Comparison of ENCODE assay signal across 8 mouse cellular contexts in the genomic region with DNA sequence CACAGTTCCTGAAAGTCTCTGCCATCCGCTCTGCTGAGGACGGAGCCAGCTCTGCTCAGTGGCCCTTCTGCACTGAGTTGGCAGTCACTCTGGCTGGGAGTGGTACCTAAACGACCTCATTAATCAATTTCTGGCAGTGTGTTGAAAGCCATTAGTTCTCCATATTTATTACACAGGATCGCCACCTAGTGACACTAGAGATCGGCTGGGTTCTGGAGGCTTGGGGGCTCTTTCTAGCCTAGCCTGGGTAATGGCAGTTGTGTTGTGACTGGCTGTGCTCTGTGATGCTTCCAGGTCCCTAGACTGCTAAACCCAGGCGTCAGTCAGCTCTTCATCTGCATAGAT. TPM values are rescaled to one million over a fixed set of nuclear protein-coding genes. Genes with fewer than 3 reads are reported as not detected.
A peak's percentile ranks its signal among the peaks of the same experiment; 100 is the strongest.
DNase-seq lines count a peak whose midpoint lies in the region; ATAC-seq and TF ChIP-seq lines count a peak whose summit lies in the region.

No protein-coding gene starts in this region.

- no peak overlapping the region for H3K27ac ChIP-seq in heart, adult 2 months
- no peak overlapping the region for H3K27ac ChIP-seq in heart, embryonic 11.5 days (ENCODE audit: low read depth, low read length)
- H3K27ac ChIP-seq in heart, embryonic 16.5 days (ENCODE audit: low read length), result no peak overlapping the region
- no peak overlapping the region for H3K27ac ChIP-seq in kidney, embryonic 16.5 days (ENCODE audit: low read length)
- H3K27ac ChIP-seq in stomach, embryonic 15.5 days, result no peak overlapping the region

- ATAC-seq in heart, embryonic 11.5 days (replicated peaks; ENCODE audit: insufficient number of reproducible peaks, low FRiP score, low TSS enrichment), result no peak
- ATAC-seq in heart, embryonic 16.5 days (replicated peaks; ENCODE audit: extremely low read depth, insufficient read depth, low FRiP score), result 0 out of 2 replicates have a peak, but pooled peaks have one; percentile 32
- ATAC-seq in kidney, embryonic 16.5 days (ENCODE audit: low FRiP score, low TSS enrichment), result no peak
- peak; percentile 31; the same call in 1 of the 2 replicates for ATAC-seq in stomach, embryonic 15.5 days (ENCODE audit: insufficient read depth, low FRiP score, low read depth)

- intact Hi-C loops in heart, adult 2 months (cut with DNase I), result loop anchor here (1.0 to 2.0 kb wide), 2 partner anchors 190 to 283 kb away; no protein-coding TSS in a partner anchor

- TF ChIP-seq EP300 in heart, adult 2 months (IDR thresholded peaks at IDR 0.05; ENCODE audit: insufficient read depth, low read depth, low read length), result no peak

- 32% methylated on average over 6 of the region's 6 CpGs for WGBS in heart, adult 2 months
- WGBS in heart, embryonic 11.5 days (ENCODE audit: insufficient replicate concordance), result 26% methylated on average over 6 of the region's 6 CpGs
- WGBS in heart, embryonic 16.5 days, result 18% methylated on average over 6 of the region's 6 CpGs
- 11% methylated on average over 6 of the region's 6 CpGs for WGBS in kidney, embryonic 16.5 days
- WGBS in stomach, embryonic 15.5 days, result 14% methylated on average over 6 of the region's 6 CpGs

- no peak overlapping the region for H3K4me3 ChIP-seq in heart, adult 2 months
- H3K4me3 ChIP-seq in heart, embryonic 11.5 days (ENCODE audit: low read depth, low read length), result no peak overlapping the region
- no peak overlapping the region for H3K4me3 ChIP-seq in heart, embryonic 16.5 days (ENCODE audit: low read length)
- H3K4me3 ChIP-seq in kidney, embryonic 16.5 days (ENCODE audit: low read length), result no peak overlapping the region
- no peak overlapping the region for H3K4me3 ChIP-seq in stomach, embryonic 15.5 days (replicated peaks)

- no peaks in the 10 kb centered on the region for H3K9me3 ChIP-seq in heart, embryonic 11.5 days (replicated peaks; ENCODE audit: control insufficient read depth, low read length)
- H3K9me3 ChIP-seq in heart, embryonic 16.5 days (replicated peaks; ENCODE audit: control insufficient read depth, low read length), result no peaks in the 10 kb centered on the region
- H3K9me3 ChIP-seq in kidney, embryonic 16.5 days (ENCODE audit: low read length), result no peaks in the 10 kb centered on the region
- no peaks in the 10 kb centered on the region for H3K9me3 ChIP-seq in stomach, embryonic 15.5 days

- H3K79me2 ChIP-seq in heart, adult 2 months (replicated peaks; ENCODE audit: control insufficient read depth, insufficient read depth, low read length), result no peaks in the 10 kb centered on the region

- H3K9ac ChIP-seq in heart, adult 2 months (ENCODE audit: low read depth, low read length), result no peak overlapping the region
- no peak overlapping the region for H3K9ac ChIP-seq in heart, embryonic 11.5 days (ENCODE audit: low read depth, low read length)
- H3K9ac ChIP-seq in heart, embryonic 16.5 days (ENCODE audit: low read length), result no peak overlapping the region
- H3K9ac ChIP-seq in kidney, embryonic 16.5 days (replicated peaks; ENCODE audit: low read length), result no peak overlapping the region
- H3K9ac ChIP-seq in stomach, embryonic 15.5 days, result no peak overlapping the region

- H3K27me3 ChIP-seq in heart, adult 2 months (ENCODE audit: control insufficient read depth, insufficient read depth, low read length), result no peaks in the 10 kb centered on the region
- no peaks in the 10 kb centered on the region for H3K27me3 ChIP-seq in heart, embryonic 11.5 days (ENCODE audit: control insufficient read depth, insufficient read depth, low read length)
- H3K27me3 ChIP-seq in heart, embryonic 16.5 days (ENCODE audit: control insufficient read depth, insufficient read depth, low read length), result no peaks in the 10 kb centered on the region
- no peaks in the 10 kb centered on the region for H3K27me3 ChIP-seq in kidney, embryonic 16.5 days (ENCODE audit: insufficient read depth, low read length)
- H3K27me3 ChIP-seq in stomach, embryonic 15.5 days (replicated peaks), result no peaks in the 10 kb centered on the region

- peak; percentile 75 for TF ChIP-seq CTCF in heart, adult 2 months (IDR thresholded peaks at IDR 0.05)

- no peak overlapping the region for H3K4me2 ChIP-seq in heart, embryonic 11.5 days
- H3K4me2 ChIP-seq in heart, embryonic 16.5 days (ENCODE audit: low read depth, low read length), result no peak overlapping the region
- 0 out of 2 replicates have a peak overlapping the region, but pooled peaks have one; percentile 13 for H3K4me2 ChIP-seq in kidney, embryonic 16.5 days (replicated peaks; ENCODE audit: low read depth, low read length)
- no peak overlapping the region for H3K4me2 ChIP-seq in stomach, embryonic 15.5 days

- H3K36me3 ChIP-seq in heart, adult 2 months (ENCODE audit: control insufficient read depth, insufficient read depth, low read length), result no peaks in the 10 kb centered on the region
- H3K36me3 ChIP-seq in heart, embryonic 11.5 days (ENCODE audit: control insufficient read depth, insufficient read depth, low read length), result peaks cover 5% of the 10 kb centered on the region
- peaks cover 8% of the 10 kb centered on the region; the same call in 1 of the 2 replicates for H3K36me3 ChIP-seq in heart, embryonic 16.5 days (ENCODE audit: control insufficient read depth, insufficient read depth)
- H3K36me3 ChIP-seq in kidney, embryonic 16.5 days (ENCODE audit: insufficient read depth, low read length), result peaks cover 7% of the 10 kb centered on the region; the same call in 1 of the 2 replicates
- no peaks in the 10 kb centered on the region for H3K36me3 ChIP-seq in stomach, embryonic 15.5 days

- H3K4me1 ChIP-seq in heart, adult 2 months (ENCODE audit: control insufficient read depth, insufficient read depth, low read length), result peaks cover 1% of the 10 kb centered on the region; the same call in 1 of the 2 replicates
- no peaks in the 10 kb centered on the region for H3K4me1 ChIP-seq in heart, embryonic 11.5 days (ENCODE audit: control insufficient read depth, insufficient read depth, low read length)
- 0 out of 2 replicates have a peak, but pooled peaks cover 2% of the 10 kb centered on the region for H3K4me1 ChIP-seq in heart, embryonic 16.5 days (ENCODE audit: control insufficient read depth, insufficient read depth, low read length)
- H3K4me1 ChIP-seq in kidney, embryonic 16.5 days (ENCODE audit: insufficient read depth, low read length), result peaks cover 6% of the 10 kb centered on the region; the same call in 1 of the 2 replicates
- no peaks in the 10 kb centered on the region for H3K4me1 ChIP-seq in stomach, embryonic 15.5 days

- peak; percentile 11 to 34 for DNase-seq in heart, adult 2 months
- peak; percentile 66 for DNase-seq in MEL-GATA-1-ER (ENCODE audit: extremely low read depth, low read depth)
- DNase-seq in cerebellum, postnatal 36 days, result peak; percentile 7 to 17
- DNase-seq in lung, postnatal 25 days (ENCODE audit: low spot score), result peak; percentile 32

- TF ChIP-seq POLR2A in heart, adult 2 months (IDR thresholded peaks at IDR 0.05; ENCODE audit: insufficient read depth, low read depth, low read length), result no peak

RNA-seq across cellular contexts. Expression of a gene that starts 28.8 kb away (rescaled TPM):
- under 1 TPM; 0.57 TPM for total RNA-seq in heart, adult 2 months (2021)
- 0.39 and 0.59 TPM in 2 replicates for polyA plus RNA-seq in heart, adult 2 months (2012; rRNA removed)
- 172 and 173 TPM in 2 replicates for polyA plus RNA-seq in heart, embryonic 11.5 days (2014; fragmentation: Nextera tagmentation; extraction: Ambion mirVana)
- polyA plus RNA-seq in heart, embryonic 16.5 days (2015; fragmentation: Nextera tagmentation; extraction: Ambion mirVana), result 144 and 150 TPM in 2 replicates
- 221 and 223 TPM in 2 replicates for polyA plus RNA-seq in kidney, embryonic 16.5 days (2015; fragmentation: Nextera tagmentation; extraction: Ambion mirVana)
- 161 and 171 TPM in 2 replicates for polyA plus RNA-seq in stomach, embryonic 15.5 days (2015; fragmentation: Nextera tagmentation; extraction: Ambion mirVana)

Comparison
In these comparisons a context has a peak if more than half of its experiments do, and no peak if none do; other contexts are left out.
1. ATAC-seq: peak in heart, embryonic 16.5 days (single experiment) and stomach, embryonic 15.5 days (single experiment); none in heart, embryonic 11.5 days (single experiment) and kidney, embryonic 16.5 days (single experiment).
2. RNA of a gene that starts 28.8 kb away (polyA plus RNA-seq): 221 to 223 TPM in kidney, embryonic 16.5 days, 172 to 173 TPM in heart, embryonic 11.5 days, 161 to 171 TPM in stomach, embryonic 15.5 days and 144 to 150 TPM in heart, embryonic 16.5 days; 0.39 to 0.59 TPM in heart, adult 2 months; every median in the first group is over 10 times any median in the second.
3. DNase-seq: peak in every context shown above with its lines; median percentile 66 in MEL-GATA-1-ER; 32 in lung, postnatal 25 days; 22 in heart, adult 2 months; 12 in cerebellum, postnatal 36 days.